Mouse (Mus musculus) erythroblast, embryonic 14.5 days (primary cell): ENCODE results near the gene Sox21.

Source experiments
- GATA1 ChIP-seq: IDR thresholded peaks from 2 replicates; pipeline ENCODE4 v1.6.1; 2012; ENCODE audit warnings: low read length, inconsistent platforms, mixed read lengths
- TAL1 ChIP-seq: IDR thresholded peaks from 3 replicates; pipeline ENCODE4 v1.6.1; 2012; ENCODE audit warnings: low read length, inconsistent platforms, mixed read lengths

DNA sequence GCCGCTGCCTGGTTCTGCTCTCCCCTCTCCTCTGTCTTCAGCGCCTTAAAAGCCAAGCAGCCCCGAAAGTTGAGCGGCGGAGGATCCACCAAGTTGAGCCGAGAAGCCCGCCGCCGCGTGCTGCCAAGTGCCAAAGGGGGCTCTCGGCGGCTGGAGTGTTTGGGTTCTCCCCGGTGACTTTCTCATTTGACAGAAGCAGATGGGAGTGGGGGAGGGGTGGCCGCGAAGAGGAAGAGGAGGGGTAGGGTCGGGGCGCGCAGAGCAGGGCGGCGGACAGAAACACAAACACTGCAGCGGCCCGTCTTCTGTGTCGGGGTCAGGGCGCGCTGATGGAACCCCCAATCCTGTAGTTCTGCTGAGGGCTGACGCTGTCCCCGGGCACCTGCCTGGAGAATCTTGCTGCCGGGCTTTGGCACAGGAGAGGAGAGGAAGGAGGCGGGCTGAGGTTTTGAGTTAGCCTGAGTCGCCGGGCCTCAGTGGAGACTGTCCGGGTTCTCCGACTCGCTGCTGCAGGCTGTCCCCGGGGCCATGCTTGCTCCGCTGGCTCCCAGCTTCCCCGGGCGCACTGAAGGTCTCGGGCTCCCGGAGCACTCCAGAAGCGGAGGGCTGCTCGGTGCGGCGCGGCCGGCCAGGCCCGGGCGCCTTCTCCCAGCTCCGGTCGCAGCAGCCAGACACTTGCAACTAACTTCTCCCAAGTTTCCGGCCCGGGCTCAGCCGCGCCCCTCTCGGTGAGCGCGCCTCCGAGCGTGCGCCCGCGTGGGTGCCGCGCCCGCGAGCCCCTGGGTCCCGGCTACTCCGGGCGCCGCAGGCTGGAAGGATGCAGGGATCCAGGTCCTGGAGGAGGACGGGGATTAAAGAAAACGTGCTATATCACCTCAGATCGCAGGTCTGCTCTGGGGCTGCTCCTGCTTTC is 601 bp downstream of the Sox21 start:
- TF ChIP-seq GATA1 (no peak), TAL1 (no peak)
